Mouse (Mus musculus): ENCODE measurements around the gene Nckap1l. TPM values are rescaled to one million over a fixed set of nuclear protein-coding genes. Genes with fewer than 3 reads are reported as not detected.

Gene Nckap1l
- polyA plus RNA-seq, 1 experiment from 2014 or later = 1.9 TPM

GRCm38 (mm10) chr15:103503660-103504059, 50.1 kb downstream of the Nckap1l start:
- H3K36me3 ChIP-seq (ENCODE audit: control insufficient read depth, insufficient read depth, low read length) = no peaks in the 10 kb centered on the region
- H3K27ac ChIP-seq (ENCODE audit: low read depth, low read length) = no peak overlapping the region
- H3K9me3 ChIP-seq (replicated peaks; ENCODE audit: control insufficient read depth, low read length) = no peaks in the 10 kb centered on the region
- H3K4me1 ChIP-seq (ENCODE audit: control insufficient read depth, insufficient read depth, low read length) = 0 out of 2 replicates have a peak, but pooled peaks cover 3% of the 10 kb centered on the region
- ATAC-seq (replicated peaks; ENCODE audit: insufficient number of reproducible peaks, low FRiP score, low TSS enrichment) = no peak; the same call in 1 of the 2 replicates
- 39% methylated on average over 12 of the region's 12 CpGs for WGBS (ENCODE audit: insufficient replicate concordance)
- peaks cover 23% of the 10 kb centered on the region for H3K27me3 ChIP-seq (ENCODE audit: control insufficient read depth, insufficient read depth, low read length)
- H3K4me2 ChIP-seq = peak overlapping the region; percentile 95
- H3K9ac ChIP-seq (ENCODE audit: low read depth, low read length) = no peak overlapping the region
- peak overlapping the region; percentile 66 for H3K4me3 ChIP-seq (ENCODE audit: low read depth, low read length)

GRCm38 (mm10) chr15:103509317-103509716, 55.7 kb downstream of the Nckap1l start:
- Histone ChIP-seq H3K27me3 (ENCODE audit: control insufficient read depth, insufficient read depth, low read length) (peaks cover 11% of the 10 kb centered on the region), H3K27ac (ENCODE audit: low read depth, low read length) (no peak overlapping the region), H3K4me3 (ENCODE audit: low read depth, low read length) (no peak overlapping the region), H3K9me3 (replicated peaks; ENCODE audit: control insufficient read depth, low read length) (no peaks in the 10 kb centered on the region), H3K9ac (ENCODE audit: low read depth, low read length) (no peak overlapping the region), H3K36me3 (ENCODE audit: control insufficient read depth, insufficient read depth, low read length) (no peaks in the 10 kb centered on the region), H3K4me1 (ENCODE audit: control insufficient read depth, insufficient read depth, low read length) (peaks cover 3% of the 10 kb centered on the region; the same call in 1 of the 2 replicates), H3K4me2 (no peak overlapping the region)
- 73% methylated on average over 3 of the region's 3 CpGs for WGBS (ENCODE audit: insufficient replicate concordance)
- ATAC-seq (replicated peaks; ENCODE audit: insufficient number of reproducible peaks, low FRiP score, low TSS enrichment) = no peak

GRCm38 (mm10) chr15:103511652-103512051, 58.1 kb downstream of the Nckap1l start:
- Histone ChIP-seq H3K4me2 (no peak overlapping the region), H3K27me3 (ENCODE audit: control insufficient read depth, insufficient read depth, low read length) (no peaks in the 10 kb centered on the region), H3K27ac (ENCODE audit: low read depth, low read length) (no peak overlapping the region), H3K9ac (ENCODE audit: low read depth, low read length) (no peak overlapping the region), H3K9me3 (replicated peaks; ENCODE audit: control insufficient read depth, low read length) (no peaks in the 10 kb centered on the region), H3K4me1 (ENCODE audit: control insufficient read depth, insufficient read depth, low read length) (peaks cover 11% of the 10 kb centered on the region), H3K36me3 (ENCODE audit: control insufficient read depth, insufficient read depth, low read length) (no peaks in the 10 kb centered on the region), H3K4me3 (ENCODE audit: low read depth, low read length) (no peak overlapping the region)
- no peak for ATAC-seq (replicated peaks; ENCODE audit: insufficient number of reproducible peaks, low FRiP score, low TSS enrichment)
- WGBS (ENCODE audit: insufficient replicate concordance) = 54% methylated on average over 1 of the region's 1 CpGs

GRCm38 (mm10) chr15:103513621-103514031, 60.0 kb downstream of the Nckap1l start:
- H3K27ac ChIP-seq (ENCODE audit: low read depth, low read length) = no peak overlapping the region
- no peaks in the 10 kb centered on the region for H3K36me3 ChIP-seq (ENCODE audit: control insufficient read depth, insufficient read depth, low read length)
- peak overlapping the region; percentile 67 for H3K4me2 ChIP-seq
- peak overlapping the region; percentile 63; the same call in 1 of the 2 replicates for H3K9ac ChIP-seq (ENCODE audit: low read depth, low read length)
- WGBS (ENCODE audit: insufficient replicate concordance) = 9% methylated on average over 7 of the region's 7 CpGs
- no peaks in the 10 kb centered on the region for H3K9me3 ChIP-seq (replicated peaks; ENCODE audit: control insufficient read depth, low read length)
- no peak for ATAC-seq (replicated peaks; ENCODE audit: insufficient number of reproducible peaks, low FRiP score, low TSS enrichment)
- peaks cover 12% of the 10 kb centered on the region for H3K4me1 ChIP-seq (ENCODE audit: control insufficient read depth, insufficient read depth, low read length)
- peak overlapping the region; percentile 36 for H3K4me3 ChIP-seq (ENCODE audit: low read depth, low read length)
- no peaks in the 10 kb centered on the region for H3K27me3 ChIP-seq (ENCODE audit: control insufficient read depth, insufficient read depth, low read length)

- H3K27me3 ChIP-seq (ENCODE audit: control insufficient read depth, insufficient read depth, low read length) = no peaks in the 10 kb centered on the region
- H3K36me3 ChIP-seq (ENCODE audit: control insufficient read depth, insufficient read depth, low read length) = no peaks in the 10 kb centered on the region
- WGBS (ENCODE audit: insufficient replicate concordance) = 3% methylated on average over 10 of the region's 10 CpGs
- peak; percentile 91 for ATAC-seq (replicated peaks; ENCODE audit: insufficient number of reproducible peaks, low FRiP score, low TSS enrichment)
- H3K4me3 ChIP-seq (ENCODE audit: low read depth, low read length) = peak overlapping the region; percentile 36
- no peaks in the 10 kb centered on the region for H3K9me3 ChIP-seq (replicated peaks; ENCODE audit: control insufficient read depth, low read length)
- peaks cover 17% of the 10 kb centered on the region for H3K4me1 ChIP-seq (ENCODE audit: control insufficient read depth, insufficient read depth, low read length)
- H3K27ac ChIP-seq (ENCODE audit: low read depth, low read length) = no peak overlapping the region
- H3K4me2 ChIP-seq = peak overlapping the region; percentile 67
- peak overlapping the region; percentile 63 for H3K9ac ChIP-seq (ENCODE audit: low read depth, low read length)
Measured at GRCm38 (mm10) chr15:103514119-103514518, 60.5 kb downstream of the Nckap1l start.

- H3K36me3 ChIP-seq (ENCODE audit: control insufficient read depth, insufficient read depth, low read length) = no peaks in the 10 kb centered on the region
- 21% methylated on average over 3 of the region's 3 CpGs for WGBS (ENCODE audit: insufficient replicate concordance)
- H3K9me3 ChIP-seq (replicated peaks; ENCODE audit: control insufficient read depth, low read length) = no peaks in the 10 kb centered on the region
- peak overlapping the region; percentile 52; the same call in 1 of the 2 replicates for H3K9ac ChIP-seq (ENCODE audit: low read depth, low read length)
- H3K27ac ChIP-seq (ENCODE audit: low read depth, low read length) = 0 out of 2 replicates have a peak overlapping the region, but pooled peaks have one; percentile 11
- H3K4me2 ChIP-seq = peak overlapping the region; percentile 67
- H3K4me3 ChIP-seq (ENCODE audit: low read depth, low read length) = peak overlapping the region; percentile 2; the same call in 1 of the 2 replicates
- no peak for ATAC-seq (replicated peaks; ENCODE audit: insufficient number of reproducible peaks, low FRiP score, low TSS enrichment)
- H3K4me1 ChIP-seq (ENCODE audit: control insufficient read depth, insufficient read depth, low read length) = peaks cover 21% of the 10 kb centered on the region
- no peaks in the 10 kb centered on the region for H3K27me3 ChIP-seq (ENCODE audit: control insufficient read depth, insufficient read depth, low read length)
Measured at GRCm38 (mm10) chr15:103514914-103515313, 61.3 kb downstream of the Nckap1l start.

GRCm38 (mm10) chr15:103518600-103519385, 65.2 kb downstream of the Nckap1l start:
- Histone ChIP-seq H3K4me2 (no peak overlapping the region; the same call in 1 of the 2 replicates), H3K9ac (ENCODE audit: low read depth, low read length) (no peak overlapping the region), H3K27ac (ENCODE audit: low read depth, low read length) (no peak overlapping the region), H3K9me3 (replicated peaks; ENCODE audit: control insufficient read depth, low read length) (no peaks in the 10 kb centered on the region), H3K4me1 (ENCODE audit: control insufficient read depth, insufficient read depth, low read length) (peaks cover 18% of the 10 kb centered on the region), H3K36me3 (ENCODE audit: control insufficient read depth, insufficient read depth, low read length) (no peaks in the 10 kb centered on the region), H3K27me3 (ENCODE audit: control insufficient read depth, insufficient read depth, low read length) (no peaks in the 10 kb centered on the region), H3K4me3 (ENCODE audit: low read depth, low read length) (no peak overlapping the region)
- no peak for ATAC-seq (replicated peaks; ENCODE audit: insufficient number of reproducible peaks, low FRiP score, low TSS enrichment)
- 12% methylated on average over 5 of the region's 5 CpGs for WGBS (ENCODE audit: insufficient replicate concordance)

GRCm38 (mm10) chr15:103519386-103520378, 66.1 kb downstream of the Nckap1l start:
- no peak for ATAC-seq (replicated peaks; ENCODE audit: insufficient number of reproducible peaks, low FRiP score, low TSS enrichment)
- 26% methylated on average over 4 of the region's 4 CpGs for WGBS (ENCODE audit: insufficient replicate concordance)
- no peak overlapping the region for H3K9ac ChIP-seq (ENCODE audit: low read depth, low read length)
- no peak overlapping the region for H3K4me3 ChIP-seq (ENCODE audit: low read depth, low read length)
- no peak overlapping the region for H3K27ac ChIP-seq (ENCODE audit: low read depth, low read length)
- no peaks in the 10 kb centered on the region for H3K27me3 ChIP-seq (ENCODE audit: control insufficient read depth, insufficient read depth, low read length)
- H3K9me3 ChIP-seq (replicated peaks; ENCODE audit: control insufficient read depth, low read length) = no peaks in the 10 kb centered on the region
- H3K4me2 ChIP-seq = no peak overlapping the region
- peaks cover 16% of the 10 kb centered on the region for H3K4me1 ChIP-seq (ENCODE audit: control insufficient read depth, insufficient read depth, low read length)
- H3K36me3 ChIP-seq (ENCODE audit: control insufficient read depth, insufficient read depth, low read length) = no peaks in the 10 kb centered on the region

Data from heart, embryonic 11.5 days (tissue).